In the genomic region with DNA sequence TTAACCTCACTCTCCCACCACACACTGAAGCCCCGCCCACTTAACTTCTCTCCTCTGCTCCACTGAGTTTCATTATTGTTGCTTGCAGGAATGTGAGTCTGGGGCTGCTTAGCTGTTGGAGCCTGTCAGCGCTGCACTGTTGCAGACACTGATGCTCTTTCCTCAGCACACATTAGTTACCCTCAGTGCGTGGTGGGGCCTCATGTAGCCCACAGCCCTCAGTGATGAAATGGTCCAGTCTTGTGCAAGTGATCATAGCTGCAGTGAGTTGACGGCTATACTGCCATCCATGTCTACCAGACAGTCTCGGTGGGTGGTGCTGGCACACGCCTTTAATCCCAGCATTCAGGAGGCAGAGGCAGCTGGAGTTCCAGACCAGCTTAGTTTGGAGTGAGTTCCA, we compare ENCODE assay signal across 11 mouse cellular contexts. TPM values are rescaled to one million over a fixed set of nuclear protein-coding genes. Genes with fewer than 3 reads are reported as not detected.
A peak's percentile ranks its signal among the peaks of the same experiment; 100 is the strongest.
DNase-seq lines count a peak whose midpoint lies in the region; ATAC-seq and TF ChIP-seq lines count a peak whose summit lies in the region.
"Had no signal": no experiment of that assay in that cellular context is flagged by ENCODE, and none has a peak within 500 bp of the region (broad histone marks: within the 10 kb centered on the region; RNA-seq: fewer than 3 reads in every experiment).

No protein-coding gene starts in this region.

- H3K4me1 ChIP-seq in hindbrain, embryonic 12.5 days, result no peaks in the 10 kb centered on the region; the same call in 1 of the 2 replicates
- H3K4me1 ChIP-seq in hindbrain, embryonic 10.5 days (replicated peaks), result peaks cover 4% of the 10 kb centered on the region
- H3K4me1 ChIP-seq in midbrain, embryonic 14.5 days (ENCODE audit: control insufficient read depth, insufficient read depth, low read length), result no peaks in the 10 kb centered on the region
- 0 out of 2 replicates have a peak, but pooled peaks cover 2% of the 10 kb centered on the region for H3K4me1 ChIP-seq in midbrain, embryonic 16.5 days (ENCODE audit: control insufficient read depth, insufficient read depth, low read length)
- peaks cover 4% of the 10 kb centered on the region; the same call in 1 of the 2 replicates for H3K4me1 ChIP-seq in forebrain, embryonic 12.5 days
- no peaks in the 10 kb centered on the region for H3K4me1 ChIP-seq in intestine, postnatal 0 days (replicated peaks; ENCODE audit: control insufficient read depth, insufficient read depth, low read length)

- no peak for TF ChIP-seq CTCF in intestine, postnatal 0 days (IDR thresholded peaks at IDR 0.05; ENCODE audit: low read depth)

- ATAC-seq in hindbrain, embryonic 12.5 days (ENCODE audit: low FRiP score), result 0 out of 2 replicates have a peak, but pooled peaks have one; percentile 16
- no peak for ATAC-seq in midbrain, embryonic 14.5 days (ENCODE audit: low FRiP score, low TSS enrichment)
- no peak for ATAC-seq in midbrain, embryonic 16.5 days
- ATAC-seq in forebrain, embryonic 12.5 days (ENCODE audit: low FRiP score), result peak; percentile 41; the same call in 1 of the 2 replicates
- ATAC-seq in intestine, postnatal 0 days, result no peak

- no peaks in the 10 kb centered on the region for H3K27me3 ChIP-seq in hindbrain, embryonic 12.5 days
- no peaks in the 10 kb centered on the region for H3K27me3 ChIP-seq in hindbrain, embryonic 10.5 days (ENCODE audit: insufficient read depth, poor library complexity, severe bottlenecking)
- no peaks in the 10 kb centered on the region for H3K27me3 ChIP-seq in midbrain, embryonic 14.5 days (ENCODE audit: control insufficient read depth, insufficient read depth, low read length)
- no peaks in the 10 kb centered on the region for H3K27me3 ChIP-seq in midbrain, embryonic 16.5 days (ENCODE audit: control insufficient read depth, insufficient read depth, low read depth, low read length)
- no peaks in the 10 kb centered on the region for H3K27me3 ChIP-seq in forebrain, embryonic 12.5 days
- H3K27me3 ChIP-seq in intestine, postnatal 0 days (replicated peaks; ENCODE audit: control insufficient read depth, insufficient read depth, low read length), result no peaks in the 10 kb centered on the region

- H3K9me3 ChIP-seq in hindbrain, embryonic 12.5 days (replicated peaks), result no peaks in the 10 kb centered on the region
- H3K9me3 ChIP-seq in hindbrain, embryonic 10.5 days, result no peaks in the 10 kb centered on the region
- no peaks in the 10 kb centered on the region for H3K9me3 ChIP-seq in midbrain, embryonic 14.5 days (ENCODE audit: control insufficient read depth, low read length)
- no peaks in the 10 kb centered on the region for H3K9me3 ChIP-seq in midbrain, embryonic 16.5 days (replicated peaks; ENCODE audit: control insufficient read depth, low read length, poor library complexity, severe bottlenecking)
- no peaks in the 10 kb centered on the region for H3K9me3 ChIP-seq in forebrain, embryonic 12.5 days
- H3K9me3 ChIP-seq in intestine, postnatal 0 days (ENCODE audit: control insufficient read depth), result no peaks in the 10 kb centered on the region

- H3K36me3 ChIP-seq in hindbrain, embryonic 12.5 days, result peaks cover 20% of the 10 kb centered on the region
- H3K36me3 ChIP-seq in hindbrain, embryonic 10.5 days, result peaks cover 59% of the 10 kb centered on the region
- H3K36me3 ChIP-seq in midbrain, embryonic 14.5 days (ENCODE audit: control insufficient read depth, insufficient read depth, low read length), result peaks cover 21% of the 10 kb centered on the region
- peaks cover 8% of the 10 kb centered on the region; the same call in 1 of the 2 replicates for H3K36me3 ChIP-seq in midbrain, embryonic 16.5 days (ENCODE audit: control insufficient read depth, insufficient read depth, low read length)
- H3K36me3 ChIP-seq in forebrain, embryonic 12.5 days (replicated peaks), result peaks cover 22% of the 10 kb centered on the region
- peaks cover 15% of the 10 kb centered on the region; the same call in 1 of the 2 replicates for H3K36me3 ChIP-seq in intestine, postnatal 0 days (ENCODE audit: control insufficient read depth, insufficient read depth)

- no peak for DNase-seq in hindbrain, embryonic 10.5 days (ENCODE audit: low spot score)
- peak; percentile 3 for DNase-seq in midbrain, embryonic 14.5 days
- DNase-seq in urinary bladder, adult 18-20 months (ENCODE audit: low spot score in 2 of 2), result no peak
- DNase-seq in thymus, postnatal 0 days (ENCODE audit: low spot score), result no peak
- DNase-seq: heart, adult 2 months; kidney, adult 8-10 months had no signal

- 74% methylated on average over 6 of the region's 6 CpGs for WGBS in hindbrain, embryonic 12.5 days
- WGBS in hindbrain, embryonic 10.5 days, result 70% methylated on average over 6 of the region's 6 CpGs
- 47% methylated on average over 6 of the region's 6 CpGs for WGBS in midbrain, embryonic 14.5 days
- 40% methylated on average over 6 of the region's 6 CpGs for WGBS in midbrain, embryonic 16.5 days
- 47% methylated on average over 6 of the region's 6 CpGs for WGBS in forebrain, embryonic 12.5 days
- WGBS in intestine, postnatal 0 days, result 87% methylated on average over 6 of the region's 6 CpGs

- no peak overlapping the region for H3K4me3 ChIP-seq in hindbrain, embryonic 12.5 days
- no peak overlapping the region for H3K4me3 ChIP-seq in hindbrain, embryonic 10.5 days
- H3K4me3 ChIP-seq in midbrain, embryonic 14.5 days (replicated peaks; ENCODE audit: low read depth, low read length), result no peak overlapping the region
- no peak overlapping the region for H3K4me3 ChIP-seq in midbrain, embryonic 16.5 days (ENCODE audit: low read depth, low read length)
- no peak overlapping the region for H3K4me3 ChIP-seq in forebrain, embryonic 12.5 days (replicated peaks)
- H3K4me3 ChIP-seq in intestine, postnatal 0 days (ENCODE audit: low read depth, low read length), result no peak overlapping the region
- H3K4me3 ChIP-seq: erythroblast, embryonic 14.5 days; heart, adult 2 months had no signal

- no peak overlapping the region for H3K4me2 ChIP-seq in hindbrain, embryonic 12.5 days (replicated peaks)
- no peak overlapping the region for H3K4me2 ChIP-seq in midbrain, embryonic 14.5 days (ENCODE audit: low read length)
- no peak overlapping the region for H3K4me2 ChIP-seq in midbrain, embryonic 16.5 days (ENCODE audit: low read length)
- no peak overlapping the region; the same call in 1 of the 2 replicates for H3K4me2 ChIP-seq in forebrain, embryonic 12.5 days
- no peak overlapping the region for H3K4me2 ChIP-seq in intestine, postnatal 0 days (replicated peaks; ENCODE audit: low read depth)

- no peak overlapping the region for H3K9ac ChIP-seq in hindbrain, embryonic 12.5 days
- H3K9ac ChIP-seq in midbrain, embryonic 14.5 days (replicated peaks; ENCODE audit: low read length), result no peak overlapping the region
- H3K9ac ChIP-seq in midbrain, embryonic 16.5 days (ENCODE audit: low read depth, low read length), result no peak overlapping the region
- H3K9ac ChIP-seq in forebrain, embryonic 12.5 days, result peak overlapping the region; percentile 21; the same call in 1 of the 2 replicates
- H3K9ac ChIP-seq in intestine, postnatal 0 days (ENCODE audit: low read depth, low read length), result no peak overlapping the region

- H3K27ac ChIP-seq in hindbrain, embryonic 12.5 days, result no peak overlapping the region
- H3K27ac ChIP-seq in hindbrain, embryonic 10.5 days, result no peak overlapping the region
- H3K27ac ChIP-seq in midbrain, embryonic 14.5 days (replicated peaks; ENCODE audit: low read depth, low read length), result no peak overlapping the region
- no peak overlapping the region for H3K27ac ChIP-seq in midbrain, embryonic 16.5 days (ENCODE audit: low read length)
- H3K27ac ChIP-seq in forebrain, embryonic 12.5 days, result 0 out of 2 replicates have a peak overlapping the region, but pooled peaks have one; percentile 46
- H3K27ac ChIP-seq in intestine, postnatal 0 days (ENCODE audit: low read depth, low read length), result no peak overlapping the region
- H3K27ac ChIP-seq: heart, adult 2 months had no signal

RNA-seq across cellular contexts. Expression of a gene that starts 8.7 kb away (rescaled TPM):
- 78.1 and 82.3 TPM in 2 replicates for polyA plus RNA-seq in hindbrain, embryonic 12.5 days (2016; fragmentation: Nextera tagmentation; extraction: Ambion mirVana)
- 42.4 and 69.1 TPM in 2 replicates for polyA plus RNA-seq in hindbrain, embryonic 10.5 days (2016; fragmentation: Nextera tagmentation; extraction: Ambion mirVana)
- 66.3 and 67.8 TPM in 2 replicates for polyA plus RNA-seq in midbrain, embryonic 14.5 days (2014; fragmentation: Nextera tagmentation; extraction: Ambion mirVana)
- polyA plus RNA-seq in midbrain, embryonic 16.5 days (2015; fragmentation: Nextera tagmentation; extraction: Ambion mirVana), result 55.9 and 66.5 TPM in 2 replicates
- polyA plus RNA-seq in forebrain, embryonic 12.5 days (2016; fragmentation: Nextera tagmentation; extraction: Ambion mirVana), result 91.8 and 95.1 TPM in 2 replicates
- polyA plus RNA-seq in intestine, postnatal 0 days (2015; fragmentation: Nextera tagmentation; extraction: Ambion mirVana), result 24.4 and 24.9 TPM in 2 replicates
- 67.0 and 72.5 TPM in 2 replicates for polyA plus RNA-seq in thymus, postnatal 0 days (2015; fragmentation: Nextera tagmentation; extraction: Ambion mirVana)

RNA-seq across cellular contexts. Expression of a gene that starts 20.1 kb away (rescaled TPM):
- 327 and 336 TPM in 2 replicates for polyA plus RNA-seq in hindbrain, embryonic 12.5 days (2016; fragmentation: Nextera tagmentation; extraction: Ambion mirVana)
- 516 and 585 TPM in 2 replicates for polyA plus RNA-seq in hindbrain, embryonic 10.5 days (2016; fragmentation: Nextera tagmentation; extraction: Ambion mirVana)
- polyA plus RNA-seq in midbrain, embryonic 14.5 days (2014; fragmentation: Nextera tagmentation; extraction: Ambion mirVana), result 221 and 229 TPM in 2 replicates
- 212 and 234 TPM in 2 replicates for polyA plus RNA-seq in midbrain, embryonic 16.5 days (2015; fragmentation: Nextera tagmentation; extraction: Ambion mirVana)
- polyA plus RNA-seq in forebrain, embryonic 12.5 days (2016; fragmentation: Nextera tagmentation; extraction: Ambion mirVana), result 419 and 449 TPM in 2 replicates
- polyA plus RNA-seq in intestine, postnatal 0 days (2015; fragmentation: Nextera tagmentation; extraction: Ambion mirVana), result 105 and 125 TPM in 2 replicates
- polyA plus RNA-seq in thymus, postnatal 0 days (2015; fragmentation: Nextera tagmentation; extraction: Ambion mirVana), result 267 and 304 TPM in 2 replicates

Comparison
In these comparisons a context has a peak if more than half of its experiments do, and no peak if none do; other contexts are left out.
1. ATAC-seq: peak in hindbrain, embryonic 12.5 days (single experiment) and forebrain, embryonic 12.5 days (single experiment); none in midbrain, embryonic 14.5 days (single experiment), midbrain, embryonic 16.5 days (single experiment) and intestine, postnatal 0 days (single experiment).